Mouse (Mus musculus): ENCODE measurements around the gene Uspl1.

The Uspl1 gene

GRCm38 (mm10) chr5:149168816-149169215 lies 15.3 kb upstream of the Uspl1 start:
- DNase-seq (ENCODE audit: low read depth), result no peak

DNA sequence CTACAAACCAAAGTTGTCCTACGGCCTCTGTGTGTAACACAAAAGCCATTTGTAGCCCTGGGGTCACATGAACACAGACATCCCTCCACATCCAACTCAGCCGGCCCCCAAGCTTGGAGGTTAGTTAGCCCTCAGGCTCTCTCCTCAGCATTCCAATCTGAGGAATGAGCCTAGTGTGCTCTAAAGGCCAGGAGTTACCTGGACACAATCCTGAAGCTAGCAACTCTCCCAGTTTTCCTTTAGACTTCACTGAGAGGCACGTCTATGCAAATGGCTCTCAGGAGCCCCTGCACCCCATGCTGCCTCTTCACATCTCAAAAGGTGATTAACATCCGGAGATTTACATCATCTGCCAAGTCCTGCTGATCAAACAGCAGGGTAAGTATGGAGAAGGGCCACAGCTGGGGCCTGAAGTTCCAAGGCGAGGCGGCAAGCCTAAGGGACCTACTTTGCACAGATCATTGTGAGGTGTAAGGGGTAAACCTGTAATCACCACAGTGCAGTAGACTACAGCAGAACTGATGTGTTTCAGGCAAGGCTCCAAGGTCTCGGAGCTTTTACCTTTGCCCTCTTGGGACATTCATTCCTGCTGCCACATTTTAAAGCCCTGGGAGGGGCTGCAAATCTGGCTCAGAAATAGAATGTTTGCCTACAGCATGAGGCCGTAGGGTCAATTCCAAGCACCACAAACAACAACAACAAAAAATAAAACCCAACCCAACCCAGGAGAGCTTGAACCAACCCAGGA lies 13.1 kb upstream of the Uspl1 start:
- no peak for DNase-seq (ENCODE audit: low read depth)

GRCm38 (mm10) chr5:149172246-149172645 lies 11.9 kb upstream of the Uspl1 start:
- DNase-seq (ENCODE audit: low read depth), result no peak

DNA sequence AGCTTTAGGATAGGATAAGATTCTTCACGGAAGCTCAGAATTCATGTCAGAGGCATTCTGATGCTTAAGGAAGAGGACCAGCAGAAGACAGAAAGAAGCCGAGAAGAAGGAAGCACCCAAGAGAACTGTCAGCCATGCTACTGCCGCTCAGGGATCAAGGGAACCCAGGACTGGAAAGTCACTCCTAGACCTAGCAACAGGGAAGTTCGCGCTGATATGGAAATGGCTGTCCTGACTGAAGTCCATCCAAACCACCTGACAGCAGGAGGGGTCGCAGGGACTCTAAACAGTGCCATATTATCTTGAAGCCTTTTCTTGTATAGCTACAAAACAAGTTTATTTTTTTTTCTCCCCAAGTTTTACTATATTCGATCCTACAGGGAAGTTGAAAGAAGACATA lies 9.6 kb upstream of the Uspl1 start:
- DNase-seq (ENCODE audit: low read depth), result no peak

DNA sequence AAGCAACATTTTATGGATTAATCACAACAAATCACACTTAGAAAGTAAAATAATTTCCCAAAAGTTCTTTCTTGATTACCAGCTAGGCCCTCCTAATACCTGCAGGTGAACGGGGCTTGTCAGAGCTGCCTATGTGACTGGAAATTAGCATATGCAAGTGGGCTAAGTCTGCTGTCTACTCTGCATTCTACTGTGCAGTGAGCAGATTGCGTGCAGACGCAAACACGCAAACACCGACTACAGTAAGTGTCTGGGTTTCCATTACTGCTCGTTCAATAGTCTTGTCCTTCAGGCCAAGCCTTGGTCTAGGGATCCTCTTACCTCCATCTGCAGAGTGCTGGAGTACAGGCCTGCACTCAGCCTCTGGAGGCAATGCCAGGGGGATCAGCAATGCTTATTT lies 8.4 kb upstream of the Uspl1 start:
- DNase-seq (ENCODE audit: low read depth), result no peak

DNA sequence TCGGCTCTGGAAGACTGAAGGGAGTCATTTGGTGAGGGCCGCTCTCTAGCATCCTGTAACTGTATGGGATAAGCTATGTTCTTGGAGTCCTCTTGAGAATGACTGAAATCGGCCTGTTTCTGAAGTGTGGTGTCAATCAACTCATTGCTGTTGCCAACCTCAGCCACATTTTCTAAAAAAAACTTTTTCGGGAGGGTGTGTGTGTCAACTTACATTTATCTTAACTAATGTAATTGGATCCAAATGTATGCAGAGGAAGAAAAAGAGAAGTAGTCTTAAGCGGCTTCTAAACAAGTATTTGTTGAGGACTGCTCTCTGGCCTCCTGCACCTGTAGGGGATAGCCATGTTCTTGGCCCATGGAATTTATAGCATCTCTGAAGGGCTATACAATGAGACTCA lies 6.1 kb upstream of the Uspl1 start:
- no peak for DNase-seq (ENCODE audit: low read depth)

GRCm38 (mm10) chr5:149179826-149180225 lies 4.3 kb upstream of the Uspl1 start:
- DNase-seq (ENCODE audit: low read depth), result no peak

- DNase-seq (ENCODE audit: low read depth), result no peak
Observed at GRCm38 (mm10) chr5:149182186-149182870, 1.8 kb upstream of the Uspl1 start.

- DNase-seq (ENCODE audit: low read depth), result no peak
Observed at GRCm38 (mm10) chr5:149183122-149183521, 1.0 kb upstream of the Uspl1 start.

- DNase-seq (ENCODE audit: low read depth), result no peak
Observed at GRCm38 (mm10) chr5:149183721-149184103, 438 bp upstream of the Uspl1 start.

DNA sequence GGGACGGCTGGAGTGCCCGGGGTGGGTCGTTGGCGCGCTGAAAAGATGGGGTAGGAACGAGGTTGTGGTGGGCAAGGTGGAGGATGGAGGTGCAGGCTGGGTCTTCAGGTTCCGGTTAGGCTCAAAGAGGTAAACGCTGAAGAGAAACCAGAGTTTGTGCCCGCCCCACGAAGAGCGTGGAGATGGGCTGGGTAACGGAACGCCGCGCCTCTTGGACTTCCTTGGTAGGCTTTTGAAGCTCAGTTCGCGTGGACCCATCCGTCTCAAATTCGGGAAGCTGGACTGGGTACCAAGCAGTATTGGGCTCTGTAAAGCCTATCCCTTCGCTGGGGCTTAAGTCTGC lies 665 bp downstream of the Uspl1 start:
- no peak for DNase-seq (ENCODE audit: low read depth)

GRCm38 (mm10) chr5:149185806-149186205 lies 1.7 kb downstream of the Uspl1 start:
- DNase-seq (ENCODE audit: low read depth), result no peak

DNA sequence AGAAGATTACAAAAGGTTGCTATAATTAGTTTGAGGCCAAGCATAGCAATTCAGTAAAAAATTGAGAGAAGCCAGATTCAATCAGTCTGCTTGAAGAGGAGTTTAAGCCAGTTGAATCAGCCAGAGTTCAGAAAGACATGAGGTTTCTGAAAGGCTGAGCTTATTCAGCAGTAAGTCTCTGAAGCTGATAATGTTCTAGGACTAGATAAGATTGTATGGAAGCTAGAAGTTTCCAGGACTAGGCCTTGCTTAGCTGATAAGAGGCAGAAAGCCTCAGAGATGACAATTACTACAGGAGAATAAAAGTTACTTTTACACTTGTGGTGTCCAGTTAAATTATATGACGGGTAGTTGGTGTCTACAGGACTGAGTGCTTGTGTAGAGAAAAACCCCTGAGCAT lies 6.0 kb downstream of the Uspl1 start:
- no peak for DNase-seq (ENCODE audit: low read depth)

DNA sequence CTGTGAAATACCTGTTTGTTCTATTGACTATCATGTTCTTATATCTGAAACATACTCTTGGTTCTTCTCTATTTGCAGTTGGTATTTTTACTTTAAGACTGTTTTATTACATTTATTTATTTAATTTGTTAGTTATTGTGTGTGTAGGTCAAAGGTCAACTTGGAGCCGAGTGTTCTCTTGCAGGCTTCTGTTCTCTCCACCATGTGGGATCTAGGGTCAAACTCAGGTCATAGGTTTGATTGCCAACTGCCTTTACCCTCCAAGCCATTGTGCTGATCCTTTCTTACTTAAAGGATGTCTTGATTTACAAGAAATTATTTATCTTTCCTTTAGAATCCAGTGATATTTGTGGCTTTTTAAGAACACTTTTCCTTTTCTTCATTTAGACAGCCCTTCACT lies 12.5 kb downstream of the Uspl1 start:
- DNase-seq (ENCODE audit: low read depth), result no peak

- no peak for DNase-seq (ENCODE audit: low read depth)
Observed at GRCm38 (mm10) chr5:149198782-149199181, 14.6 kb downstream of the Uspl1 start.

DNA sequence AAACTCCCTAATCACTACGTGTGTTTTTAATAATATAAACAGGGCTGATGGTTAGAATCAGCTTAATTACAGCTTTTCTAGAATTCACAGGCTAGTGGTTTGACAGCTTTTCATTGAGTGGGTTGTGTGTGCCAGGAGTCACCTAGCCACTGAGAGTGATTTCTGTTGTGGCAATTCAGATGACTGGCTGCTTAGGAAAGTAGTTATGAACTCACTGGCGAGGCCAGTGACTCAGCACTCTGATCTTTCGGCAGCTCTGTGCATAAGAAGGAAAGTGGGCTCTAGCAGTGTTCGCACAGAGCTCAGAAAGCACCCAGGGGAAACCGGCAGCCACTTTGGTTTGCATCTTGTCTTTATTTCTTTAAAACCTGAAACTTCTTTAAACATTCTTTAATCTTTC lies 18.8 kb downstream of the Uspl1 start:
- no peak for DNase-seq (ENCODE audit: low read depth)

- no peak for DNase-seq (ENCODE audit: low read depth)
Observed at GRCm38 (mm10) chr5:149203796-149204375, 19.7 kb downstream of the Uspl1 start.

- DNase-seq (ENCODE audit: low read depth), result no peak
Observed at GRCm38 (mm10) chr5:149204822-149205221, 20.7 kb downstream of the Uspl1 start.

GRCm38 (mm10) chr5:149205265-149205664 lies 21.1 kb downstream of the Uspl1 start:
- DNase-seq (ENCODE audit: low read depth), result no peak

- no peak for DNase-seq (ENCODE audit: low read depth)
Observed at GRCm38 (mm10) chr5:149206286-149206685, 22.1 kb downstream of the Uspl1 start.

GRCm38 (mm10) chr5:149207661-149208060 lies 23.5 kb downstream of the Uspl1 start:
- no peak for DNase-seq (ENCODE audit: low read depth)

DNA sequence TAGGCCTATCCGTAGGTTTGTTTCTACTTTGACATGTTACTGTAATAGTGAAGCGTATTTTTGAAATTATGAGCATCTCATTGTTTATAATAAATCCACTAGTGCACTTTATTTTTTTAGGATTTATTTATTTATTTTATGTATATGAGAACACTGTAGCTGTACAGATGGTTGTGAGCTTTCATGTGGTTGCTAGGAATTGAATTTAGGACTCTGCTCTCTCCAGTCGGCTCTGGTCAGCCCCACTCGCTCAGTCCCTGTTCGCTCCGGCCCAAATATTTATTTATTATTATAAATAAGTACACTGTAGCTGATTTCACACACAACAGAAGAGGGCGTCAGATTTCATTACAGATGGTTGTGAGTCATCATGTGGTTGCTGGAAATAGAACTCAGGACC lies 24.6 kb downstream of the Uspl1 start:
- no peak for DNase-seq (ENCODE audit: low read depth)

- DNase-seq (ENCODE audit: low read depth), result no peak
Observed at GRCm38 (mm10) chr5:149209328-149209727, 25.2 kb downstream of the Uspl1 start.

- DNase-seq (ENCODE audit: low read depth), result no peak
Observed at GRCm38 (mm10) chr5:149211041-149211440, 26.9 kb downstream of the Uspl1 start.

Data from naive thymus-derived CD4-positive, alpha-beta T cell, adult 2 months (primary cell).